Mouse (Mus musculus) bone marrow, adult 2 months (tissue): ENCODE measurements around the gene Tspan9. TPM values are rescaled to one million over a fixed set of nuclear protein-coding genes. Genes with fewer than 3 reads are reported as not detected.
A peak's percentile ranks its signal among the peaks of the same experiment; 100 is the strongest.

ENCODE experiments used
- H3K27ac ChIP-seq: fragments of 200-500 bp; 2 replicates; pipeline ENCODE4 v1.5.1; 2012; ENCODE audit warnings: low read depth, mild to moderate bottlenecking, control low read depth, inconsistent platforms, low read length; ENCODE audit not compliant: control insufficient read depth, poor library complexity, insufficient read depth
- H3K4me1 ChIP-seq: fragments of 200-500 bp; 2 replicates; pipeline ENCODE4 v1.6.1; 2011; ENCODE audit warnings: low read length; ENCODE audit not compliant: control insufficient read depth, insufficient read depth
- H3K4me3 ChIP-seq: fragments of 200-500 bp; replicated peaks from 2 replicates; pipeline ENCODE3; 2011; ENCODE audit warnings: mild to moderate bottlenecking, low read depth, low read length, control low read depth; ENCODE audit not compliant: control insufficient read depth
- CTCF ChIP-seq: fragments of 200-500 bp; IDR thresholded peaks from 2 replicates; pipeline ENCODE4 v1.5.1; 2011; ENCODE audit warnings: low read length, control low read depth; ENCODE audit not compliant: control insufficient read depth, insufficient read depth
- POLR2A ChIP-seq: fragments of 200-500 bp; IDR thresholded peaks from 2 replicates; pipeline ENCODE4 v1.6.1; 2011; ENCODE audit warnings: low read depth, mild to moderate bottlenecking, control low read depth, low read length, borderline replicate concordance; ENCODE audit not compliant: control insufficient read depth
- WGBS: fragments of 180-500 bp; shearing (Covaris S2); methylation state at CpG from one replicate; pipeline ENCODE4 v1.1.7; 2018; 5-methylcytosine and 5-hydroxymethylcytosine counted together
- polyA plus RNA-seq: library from polyadenylated mRNA; stranded (reverse); fragments of >200 nt; gene quantifications from 2 replicates; pipeline ENCODE4 v1.2.4, GENCODE M21; 2011; ENCODE audit warnings: low replicate concordance; ENCODE audit not compliant: missing spikeins, insufficient read depth, insufficient read length

Gene Tspan9
- polyA plus RNA-seq, 1 experiment = 10.2 TPM

- Histone ChIP-seq H3K4me3 (no peak overlapping the region), H3K27ac (no peak overlapping the region), H3K4me1 (no peaks in the 10 kb centered on the region; the same call in none of the 2 replicates)
- TF ChIP-seq POLR2A (no peak), CTCF (no peak)
- 10% methylated on average over 8 of the region's 8 CpGs for WGBS
These were observed 35.7 kb downstream of the Tspan9 start for GRCm38 (mm10) chr6:128107698-128108097.

GRCm38 (mm10) chr6:128106154-128106553 is 37.2 kb downstream of the Tspan9 start:
- no peak overlapping the region for H3K27ac ChIP-seq
- H3K4me3 ChIP-seq = no peak overlapping the region
- TF ChIP-seq POLR2A = no peak
- no peak for TF ChIP-seq CTCF
- 66% methylated on average over 3 of the region's 3 CpGs for WGBS
- no peaks in the 10 kb centered on the region; the same call in none of the 2 replicates for H3K4me1 ChIP-seq

GRCm38 (mm10) chr6:128104712-128105324 is 38.6 kb downstream of the Tspan9 start:
- Histone ChIP-seq H3K4me1 (no peaks in the 10 kb centered on the region; the same call in none of the 2 replicates), H3K27ac (no peak overlapping the region), H3K4me3 (no peak overlapping the region)
- TF ChIP-seq CTCF (no peak), POLR2A (no peak)
- WGBS = 76% methylated on average over 7 of the region's 7 CpGs

GRCm38 (mm10) chr6:128103874-128104273 is 39.5 kb downstream of the Tspan9 start:
- WGBS = 77% methylated on average over 5 of the region's 5 CpGs
- Histone ChIP-seq H3K27ac (no peak overlapping the region), H3K4me1 (no peaks in the 10 kb centered on the region; the same call in none of the 2 replicates), H3K4me3 (no peak overlapping the region)
- no peak for TF ChIP-seq POLR2A
- no peak for TF ChIP-seq CTCF

- H3K4me1 ChIP-seq = no peaks in the 10 kb centered on the region; the same call in none of the 2 replicates
- TF ChIP-seq CTCF = no peak
- no peak for TF ChIP-seq POLR2A
- no peak overlapping the region for H3K4me3 ChIP-seq
- H3K27ac ChIP-seq = peak overlapping the region; percentile 14; the same call in 1 of the 2 replicates
- 50% methylated on average over 6 of the region's 6 CpGs for WGBS
These were observed 40.9 kb downstream of the Tspan9 start for GRCm38 (mm10) chr6:128102296-128102999.

GRCm38 (mm10) chr6:128099871-128100270 is 43.5 kb downstream of the Tspan9 start:
- 0 out of 2 replicates have a peak, but pooled peaks have one; percentile 21 for TF ChIP-seq CTCF
- TF ChIP-seq POLR2A = no peak
- Histone ChIP-seq H3K4me3 (no peak overlapping the region), H3K4me1 (no peaks in the 10 kb centered on the region; the same call in 1 of the 2 replicates), H3K27ac (no peak overlapping the region)
- WGBS = 79% methylated on average over 5 of the region's 5 CpGs

GRCm38 (mm10) chr6:128099190-128099589 is 44.2 kb downstream of the Tspan9 start:
- H3K4me1 ChIP-seq = no peaks in the 10 kb centered on the region; the same call in 1 of the 2 replicates
- WGBS = 80% methylated on average over 9 of the region's 9 CpGs
- no peak for TF ChIP-seq POLR2A
- no peak for TF ChIP-seq CTCF
- no peak overlapping the region for H3K4me3 ChIP-seq
- H3K27ac ChIP-seq = no peak overlapping the region

GRCm38 (mm10) chr6:128096521-128096920 is 46.9 kb downstream of the Tspan9 start:
- WGBS = 79% methylated on average over 7 of the region's 7 CpGs
- Histone ChIP-seq H3K4me3 (no peak overlapping the region), H3K27ac (no peak overlapping the region), H3K4me1 (no peaks in the 10 kb centered on the region)
- no peak for TF ChIP-seq CTCF
- no peak for TF ChIP-seq POLR2A
